In genomic region chr10:108875730-108876129, GRCm38 (mm10) we compare ENCODE assay signal across 26 mouse cellular contexts.
DNase-seq lines count a peak whose midpoint lies in the region; ATAC-seq lines count a peak whose summit lies in the region.
"Had no signal": no experiment of that assay in that cellular context is flagged by ENCODE, and none has a peak within 500 bp of the region (broad histone marks: within the 10 kb centered on the region; RNA-seq: fewer than 3 reads in every experiment).

No protein-coding gene starts in this region.

- no peak overlapping the region for H3K4me3 ChIP-seq in kidney, embryonic 16.5 days (ENCODE audit: low read length)
- no peak overlapping the region for H3K4me3 ChIP-seq in neural tube, embryonic 12.5 days
- H3K4me3 ChIP-seq: forebrain, embryonic 10.5 days; forebrain, embryonic 13.5 days; heart, adult 2 months; heart, embryonic 10.5 days; heart, embryonic 13.5 days had no signal

- H3K4me2 ChIP-seq in kidney, embryonic 16.5 days (replicated peaks; ENCODE audit: low read depth, low read length): no peak overlapping the region
- no peak overlapping the region for H3K4me2 ChIP-seq in neural tube, embryonic 12.5 days (replicated peaks)
- H3K4me2 ChIP-seq: forebrain, embryonic 13.5 days; heart, embryonic 13.5 days; hindbrain, embryonic 14.5 days had no signal

- no peaks in the 10 kb centered on the region for H3K27me3 ChIP-seq in kidney, embryonic 16.5 days (ENCODE audit: insufficient read depth, low read length)
- H3K27me3 ChIP-seq in neural tube, embryonic 12.5 days (replicated peaks): no peaks in the 10 kb centered on the region
- H3K27me3 ChIP-seq: forebrain, embryonic 13.5 days; heart, embryonic 13.5 days had no signal

- no peaks in the 10 kb centered on the region for H3K4me1 ChIP-seq in kidney, embryonic 16.5 days (ENCODE audit: insufficient read depth, low read length)
- no peaks in the 10 kb centered on the region for H3K4me1 ChIP-seq in neural tube, embryonic 12.5 days
- H3K4me1 ChIP-seq: heart, embryonic 10.5 days; heart, embryonic 13.5 days had no signal

- no peak overlapping the region for H3K9ac ChIP-seq in kidney, embryonic 16.5 days (replicated peaks; ENCODE audit: low read length)
- H3K9ac ChIP-seq in neural tube, embryonic 12.5 days: no peak overlapping the region
- H3K9ac ChIP-seq: forebrain, embryonic 13.5 days; heart, embryonic 13.5 days; hindbrain, embryonic 14.5 days had no signal

- no peak for DNase-seq in kidney, postnatal 4 days
- no peak for DNase-seq in neural tube, embryonic 10.5 days (ENCODE audit: extremely low spot score, low spot score)
- DNase-seq in retina, embryonic 14.5 days (ENCODE audit: low spot score): peak; percentile 22
- DNase-seq in embryo, embryonic 10 days (ENCODE audit: low spot score): no peak
- DNase-seq: adrenal gland, postnatal 10 days; adrenal gland, postnatal 36 days; cerebellum, adult 11 months; cerebellum, adult 8-10 months; cerebellum, postnatal 10 days; cerebellum, postnatal 36 days; gastrocnemius, postnatal 10 days; gastrocnemius, postnatal 36 days; heart, adult 2 months; heart, postnatal 14 days; heart, postnatal 4 days had no signal

- ATAC-seq in kidney, embryonic 16.5 days (ENCODE audit: low FRiP score, low TSS enrichment): peak; percentile 79; the same call in 1 of the 2 replicates
- peak; percentile 48; the same call in 1 of the 2 replicates for ATAC-seq in neural tube, embryonic 12.5 days (ENCODE audit: low FRiP score, low read depth)
- ATAC-seq: activated CD4-positive, CD25-positive, alpha-beta regulatory T cell, adult 4 months; CD4-positive, CD25-positive, alpha-beta regulatory T cell, adult 4 months; forebrain, embryonic 13.5 days; forebrain, embryonic 16.5 days; hindbrain, postnatal 0 days had no signal

- no peak overlapping the region for H3K27ac ChIP-seq in kidney, embryonic 16.5 days (ENCODE audit: low read length)
- no peak overlapping the region for H3K27ac ChIP-seq in neural tube, embryonic 12.5 days
- H3K27ac ChIP-seq: forebrain, embryonic 10.5 days; forebrain, embryonic 13.5 days; heart, adult 2 months; heart, embryonic 10.5 days; heart, embryonic 13.5 days; hindbrain, embryonic 14.5 days; hindbrain, postnatal 0 days had no signal

- no peaks in the 10 kb centered on the region for H3K9me3 ChIP-seq in kidney, embryonic 16.5 days (ENCODE audit: low read length)
- no peaks in the 10 kb centered on the region for H3K9me3 ChIP-seq in neural tube, embryonic 12.5 days
- H3K9me3 ChIP-seq: forebrain, embryonic 10.5 days; forebrain, embryonic 13.5 days; heart, embryonic 10.5 days; heart, embryonic 13.5 days had no signal

- WGBS in kidney, embryonic 16.5 days: 40% methylated on average over 5 of the region's 5 CpGs
- 79% methylated on average over 5 of the region's 5 CpGs for WGBS in neural tube, embryonic 12.5 days

- H3K36me3 ChIP-seq in kidney, embryonic 16.5 days (ENCODE audit: insufficient read depth, low read length): no peaks in the 10 kb centered on the region
- H3K36me3 ChIP-seq in neural tube, embryonic 12.5 days: no peaks in the 10 kb centered on the region
- H3K36me3 ChIP-seq: forebrain, embryonic 10.5 days; heart, embryonic 10.5 days; heart, embryonic 13.5 days had no signal
